Mouse (Mus musculus) embryonic facial prominence, embryonic 11.5 days (tissue): ENCODE measurements around the gene Pgap3. TPM values are rescaled to one million over a fixed set of nuclear protein-coding genes. Genes with fewer than 3 reads are reported as not detected.

ENCODE experiments used
- ATAC-seq: fragments of 200-750 bp; cut with Nextera tagmentation; replicated peaks from 2 replicates; pipeline ENCODE4 v1.8.0; 2017; ENCODE audit warnings: low read depth; ENCODE audit not compliant: insufficient number of reproducible peaks, low FRiP score, low TSS enrichment
- DNase-seq: peaks from one replicate; pipeline ENCODE4 v3.0.0-alpha.2; 2015; ENCODE audit warnings: low spot score
- H3K27ac ChIP-seq: fragments of 300-500 bp; sonication (generic); replicated peaks from 2 replicates; pipeline ENCODE4 v1.5.1; 2014; ENCODE audit warnings: mild to moderate bottlenecking, low read depth, low read length, control low read depth
- H3K27me3 ChIP-seq: fragments of 300-500 bp; sonication (generic); 2 replicates; pipeline ENCODE4 v1.6.1; 2014; ENCODE audit warnings: mild to moderate bottlenecking, low read length, moderate library complexity, mixed read lengths; ENCODE audit not compliant: control insufficient read depth, insufficient read depth
- H3K36me3 ChIP-seq: fragments of 300-500 bp; sonication (generic); replicated peaks from 2 replicates; pipeline ENCODE4 v1.6.1; 2014; ENCODE audit warnings: low read depth, mild to moderate bottlenecking, low read length, moderate library complexity, mixed read lengths; ENCODE audit not compliant: control insufficient read depth, insufficient read depth
- H3K4me1 ChIP-seq: fragments of 300-500 bp; sonication (generic); 2 replicates; pipeline ENCODE4 v1.6.1; 2014; ENCODE audit warnings: low read length, mixed read lengths; ENCODE audit not compliant: control insufficient read depth, insufficient read depth
- H3K4me2 ChIP-seq: fragments of 300-500 bp; sonication (generic); 2 replicates; pipeline ENCODE4 v1.6.1; 2014; ENCODE audit warnings: low read depth, mild to moderate bottlenecking, control low read depth, low read length, moderate library complexity
- H3K4me3 ChIP-seq: fragments of 300-500 bp; sonication (generic); 2 replicates; pipeline ENCODE4 v1.5.1; 2014; ENCODE audit warnings: low read depth, low read length, control low read depth
- H3K9ac ChIP-seq: fragments of 300-500 bp; sonication (generic); replicated peaks from 2 replicates; pipeline ENCODE4 v1.6.1; 2014; ENCODE audit warnings: mild to moderate bottlenecking, control low read depth, low read length
- H3K9me3 ChIP-seq: fragments of 300-500 bp; sonication (generic); replicated peaks from 2 replicates; pipeline ENCODE4 v1.6.1; 2016; ENCODE audit warnings: mild to moderate bottlenecking, low read length, inconsistent platforms, mixed read lengths; ENCODE audit not compliant: control insufficient read depth
- WGBS: fragments of 180-500 bp; shearing (Covaris S2); extraction: QIAGEN DNeasy Blood & Tissue Kit; methylation state at CpG from one replicate; pipeline ENCODE4 v1.1.7; 2014; 5-methylcytosine and 5-hydroxymethylcytosine counted together
- polyA plus RNA-seq: library from polyadenylated mRNA; unstranded; fragments of >200 nt; fragmentation: Nextera tagmentation; extraction: Ambion mirVana; gene quantifications from 2 replicates; pipeline ENCODE4 v1.2.1, GENCODE M21; 2014

Gene Pgap3
- 6.0 and 6.5 TPM in 2 replicates for polyA plus RNA-seq

GRCm38 (mm10) chr11:98400161-98400726 is at the start of gene Pgap3:
Pgap3 (minus strand) TSS chr11:98400490.
- peak within 1 kb of the TSS; percentile 90 for H3K27ac ChIP-seq
- ATAC-seq (peak; percentile 77), DNase-seq (peak; percentile 94)
- no peaks in the 10 kb centered on the region for H3K36me3 ChIP-seq
- no peaks in the 10 kb centered on the region for H3K4me1 ChIP-seq
- peak within 1 kb of the TSS; percentile 59 for H3K4me2 ChIP-seq
- H3K9ac ChIP-seq, result peak within 1 kb of the TSS; percentile 80
- H3K27me3 ChIP-seq, result no peaks in the 10 kb centered on the region
- WGBS, result under 1% methylated on average over 40 of the region's 40 CpGs
- H3K9me3 ChIP-seq, result no peaks in the 10 kb centered on the region
- peak within 1 kb of the TSS; percentile 58 for H3K4me3 ChIP-seq

GRCm38 (mm10) chr11:98449419-98449818 is 49.1 kb upstream of the Pgap3 start:
- Histone ChIP-seq H3K36me3 (no peaks in the 10 kb centered on the region), H3K4me2 (no peak overlapping the region), H3K4me1 (no peaks in the 10 kb centered on the region; the same call in 1 of the 2 replicates), H3K9me3 (no peaks in the 10 kb centered on the region), H3K27ac (no peak overlapping the region), H3K4me3 (no peak overlapping the region), H3K27me3 (peaks cover 14% of the 10 kb centered on the region), H3K9ac (no peak overlapping the region)
- WGBS, result 70% methylated on average over 3 of the region's 3 CpGs
- ATAC-seq (no peak), DNase-seq (no peak)

- Histone ChIP-seq H3K4me2 (no peak overlapping the region; the same call in 1 of the 2 replicates), H3K9me3 (no peaks in the 10 kb centered on the region), H3K27me3 (peaks cover 14% of the 10 kb centered on the region), H3K4me1 (no peaks in the 10 kb centered on the region; the same call in 1 of the 2 replicates), H3K4me3 (no peak overlapping the region), H3K27ac (no peak overlapping the region), H3K9ac (no peak overlapping the region), H3K36me3 (no peaks in the 10 kb centered on the region)
- WGBS, result 28% methylated on average over 13 of the region's 13 CpGs
- ATAC-seq (no peak), DNase-seq (no peak)
Observed at GRCm38 (mm10) chr11:98448191-98448790, 48.0 kb upstream of the Pgap3 start.

GRCm38 (mm10) chr11:98447475-98447834 is 47.2 kb upstream of the Pgap3 start:
- Histone ChIP-seq H3K4me3 (peak overlapping the region; percentile 11), H3K9me3 (no peaks in the 10 kb centered on the region), H3K27me3 (peaks cover 14% of the 10 kb centered on the region), H3K4me2 (0 out of 2 replicates have a peak overlapping the region, but pooled peaks have one; percentile 13), H3K36me3 (no peaks in the 10 kb centered on the region), H3K4me1 (no peaks in the 10 kb centered on the region; the same call in 1 of the 2 replicates), H3K27ac (no peak overlapping the region), H3K9ac (no peak overlapping the region)
- WGBS, result 12% methylated on average over 7 of the region's 7 CpGs
- no peak for DNase-seq
- ATAC-seq, result no peak

GRCm38 (mm10) chr11:98446562-98447474 is 46.5 kb upstream of the Pgap3 start:
- H3K36me3 ChIP-seq, result no peaks in the 10 kb centered on the region
- peak; percentile 43 for DNase-seq
- H3K4me3 ChIP-seq, result peak overlapping the region; percentile 11; the same call in 1 of the 2 replicates
- peak overlapping the region; percentile 4; the same call in 1 of the 2 replicates for H3K9ac ChIP-seq
- peaks cover 14% of the 10 kb centered on the region for H3K27me3 ChIP-seq
- H3K27ac ChIP-seq, result no peak overlapping the region
- H3K9me3 ChIP-seq, result no peaks in the 10 kb centered on the region
- peak; percentile 39; the same call in 1 of the 2 replicates for ATAC-seq
- H3K4me1 ChIP-seq, result no peaks in the 10 kb centered on the region; the same call in 1 of the 2 replicates
- WGBS, result 1% methylated on average over 33 of the region's 33 CpGs
- 0 out of 2 replicates have a peak overlapping the region, but pooled peaks have one; percentile 13 for H3K4me2 ChIP-seq

GRCm38 (mm10) chr11:98446213-98446561 is 45.9 kb upstream of the Pgap3 start, which contains the start of gene Grb7:
Grb7 (plus strand) TSS chr11:98446394.
- peak within 1 kb of the TSS; percentile 11; the same call in 1 of the 2 replicates for H3K4me3 ChIP-seq
- ATAC-seq (0 out of 2 replicates have a peak, but pooled peaks have one; percentile 3), DNase-seq (peak; percentile 36)
- no peaks in the 10 kb centered on the region; the same call in 1 of the 2 replicates for H3K4me1 ChIP-seq
- H3K4me2 ChIP-seq, result 0 out of 2 replicates have a peak within 1 kb of the TSS, but pooled peaks have one; percentile 13
- 4% methylated on average over 5 of the region's 5 CpGs for WGBS
- H3K27ac ChIP-seq, result no peak within 1 kb of the TSS
- no peaks in the 10 kb centered on the region for H3K9me3 ChIP-seq
- H3K9ac ChIP-seq, result peak within 1 kb of the TSS; percentile 4; the same call in 1 of the 2 replicates
- peaks cover 14% of the 10 kb centered on the region for H3K27me3 ChIP-seq
- no peaks in the 10 kb centered on the region for H3K36me3 ChIP-seq

- 46% methylated on average over 4 of the region's 4 CpGs for WGBS
- peaks cover 14% of the 10 kb centered on the region for H3K27me3 ChIP-seq
- H3K9me3 ChIP-seq, result no peaks in the 10 kb centered on the region
- ATAC-seq (no peak), DNase-seq (no peak)
- no peak overlapping the region for H3K4me3 ChIP-seq
- H3K4me1 ChIP-seq, result no peaks in the 10 kb centered on the region; the same call in 1 of the 2 replicates
- no peak overlapping the region for H3K27ac ChIP-seq
- H3K36me3 ChIP-seq, result no peaks in the 10 kb centered on the region
- no peak overlapping the region for H3K4me2 ChIP-seq
- no peak overlapping the region for H3K9ac ChIP-seq
Observed at GRCm38 (mm10) chr11:98445679-98446078, 45.4 kb upstream of the Pgap3 start.
